Mouse (Mus musculus): ENCODE data around the gene Sox5.

Sox5 gene

GRCm38 (mm10) chr6:144479861-144480260 is 301.9 kb downstream of the Sox5 start:
- DNase-seq, result no peak

GRCm38 (mm10) chr6:144477287-144478064 is 304.3 kb downstream of the Sox5 start:
- DNase-seq, result no peak

GRCm38 (mm10) chr6:144473437-144473836 is 308.3 kb downstream of the Sox5 start:
- DNase-seq, result no peak

- DNase-seq, result no peak
Measured at GRCm38 (mm10) chr6:144472089-144472900, 309.5 kb downstream of the Sox5 start.

GRCm38 (mm10) chr6:144466711-144467110 is 315.1 kb downstream of the Sox5 start:
- DNase-seq, result no peak

- DNase-seq, result no peak
Measured at GRCm38 (mm10) chr6:144463691-144464090, 318.1 kb downstream of the Sox5 start.

- no peak for DNase-seq
Measured at GRCm38 (mm10) chr6:144463274-144463673, 318.5 kb downstream of the Sox5 start.

- peak; percentile 36 for DNase-seq
Measured at GRCm38 (mm10) chr6:144459486-144459885, 322.3 kb downstream of the Sox5 start.

- DNase-seq, result no peak
Measured at GRCm38 (mm10) chr6:144457500-144457899, 324.3 kb downstream of the Sox5 start.

GRCm38 (mm10) chr6:144454291-144455276 is 327.2 kb downstream of the Sox5 start:
- no peak for DNase-seq

- no peak for DNase-seq
Measured at GRCm38 (mm10) chr6:144453605-144454004, 328.2 kb downstream of the Sox5 start.

GRCm38 (mm10) chr6:144453147-144453546 is 328.6 kb downstream of the Sox5 start:
- DNase-seq, result no peak

GRCm38 (mm10) chr6:144452200-144452977 is 329.4 kb downstream of the Sox5 start:
- no peak for DNase-seq

GRCm38 (mm10) chr6:144451631-144452030 is 330.1 kb downstream of the Sox5 start:
- no peak for DNase-seq

GRCm38 (mm10) chr6:144445761-144446373 is 335.9 kb downstream of the Sox5 start:
- no peak for DNase-seq

GRCm38 (mm10) chr6:144444367-144444766 is 337.4 kb downstream of the Sox5 start:
- DNase-seq, result no peak

GRCm38 (mm10) chr6:144443681-144444080 is 338.1 kb downstream of the Sox5 start:
- DNase-seq, result no peak

GRCm38 (mm10) chr6:144429276-144429675 is 352.5 kb downstream of the Sox5 start:
- DNase-seq, result no peak

GRCm38 (mm10) chr6:144408030-144408429 is 373.7 kb downstream of the Sox5 start:
- DNase-seq, result no peak

- no peak for DNase-seq
Measured at GRCm38 (mm10) chr6:144398115-144398514, 383.7 kb downstream of the Sox5 start.

GRCm38 (mm10) chr6:144393151-144393550 is 388.6 kb downstream of the Sox5 start:
- DNase-seq, result no peak
